Mouse (Mus musculus): ENCODE measurements at regions not wholly inside any gene's neighbourhood (a gene's known extent, or its start where the extent isn't known, plus 50 kb on each side); places are given as distances from the start of the nearest gene placed in this dataset.
"Not testable (repeated sequence)": the region's sequence is repeated elsewhere in the genome, so short reads cannot be mapped to it uniquely, and the experiment has no call there.

DNA sequence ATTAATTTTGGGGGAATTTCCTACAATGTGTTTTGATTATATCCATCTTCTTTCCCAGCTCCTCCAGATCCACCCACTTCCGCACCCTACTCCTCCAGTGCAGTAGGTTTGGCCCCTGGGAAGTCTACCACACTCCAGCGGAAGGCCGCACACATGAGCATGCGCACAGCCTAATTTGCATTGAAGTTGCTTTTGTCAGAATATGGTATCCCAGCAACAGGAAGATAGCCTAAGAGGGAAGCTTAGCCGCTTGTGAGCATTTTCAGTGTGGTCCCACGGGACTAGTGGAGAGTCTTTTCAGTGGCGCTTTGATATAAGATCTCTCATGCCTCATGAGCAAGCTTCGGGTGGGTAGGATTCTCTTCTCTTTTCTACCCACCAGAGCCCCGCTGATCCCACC is 455.6 kb downstream of the Cbln4 start:
- no peak for DNase-seq

DNA sequence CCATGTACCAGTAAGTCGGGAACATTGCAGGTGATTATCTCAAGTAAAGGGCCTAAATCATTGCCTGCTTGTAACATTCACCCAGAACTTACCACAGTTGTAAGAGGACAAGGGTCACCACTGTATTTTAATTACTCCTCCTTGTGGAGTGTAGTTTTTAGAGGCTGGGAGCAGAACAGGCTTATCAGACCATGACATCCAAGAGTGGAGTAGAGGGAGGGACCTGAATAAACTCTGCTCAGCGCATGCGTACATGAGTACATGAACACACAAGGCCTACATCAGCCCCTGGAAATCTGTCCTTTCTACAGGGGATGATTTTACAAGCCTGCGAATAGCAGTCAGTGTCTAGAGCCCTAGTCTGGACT is 456.4 kb downstream of the Cbln4 start:
- no peak for DNase-seq

DNA sequence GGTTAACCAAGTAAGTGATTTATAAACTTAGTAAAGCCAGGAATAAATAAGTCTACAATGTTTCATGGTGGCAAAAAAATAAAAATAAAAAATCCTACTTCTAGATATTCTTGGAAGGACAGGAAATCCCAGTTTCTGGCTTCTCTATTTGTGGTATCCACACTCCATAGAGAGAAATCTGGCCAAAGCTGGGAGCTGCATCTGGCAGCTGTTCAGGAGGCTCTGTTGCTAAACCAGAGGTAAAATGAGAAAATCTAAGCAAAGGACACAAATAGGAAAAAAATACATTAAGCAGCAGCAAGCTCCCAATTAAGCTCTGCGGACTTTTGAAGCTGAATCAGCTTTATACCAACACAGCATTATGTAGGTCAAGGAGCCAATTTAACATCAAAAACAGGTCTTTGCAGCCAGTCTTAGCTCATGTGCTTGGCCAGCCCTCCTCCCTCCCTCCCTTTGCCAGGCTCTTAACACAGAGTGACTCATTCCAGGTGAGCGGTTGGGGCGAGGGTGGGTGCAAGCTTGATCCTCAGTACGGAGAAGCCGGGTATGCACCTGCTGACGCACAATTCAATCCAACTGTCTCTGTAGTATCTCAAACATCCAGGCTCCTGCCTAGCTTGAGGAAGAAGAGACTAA is 456.9 kb downstream of the Cbln4 start:
- no peak for DNase-seq

DNA sequence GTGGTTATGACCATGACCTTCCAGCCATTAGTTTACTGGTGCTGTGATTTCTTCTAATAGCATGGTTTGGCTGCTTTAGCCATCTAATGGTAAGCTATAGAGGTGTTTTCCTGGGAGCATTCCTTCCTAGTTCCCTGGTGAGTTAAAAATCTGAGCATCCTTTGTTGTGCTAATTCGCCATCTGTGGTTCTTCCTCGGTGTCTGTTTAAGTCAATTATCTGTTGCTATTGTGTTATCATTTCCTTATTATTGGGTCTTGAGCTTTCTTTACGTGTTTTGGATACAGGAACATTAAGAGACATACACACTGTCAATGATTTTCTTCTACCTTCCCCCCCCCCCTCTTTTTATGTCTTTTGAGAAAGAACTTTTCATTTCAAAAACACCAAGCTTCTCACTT is 468.9 kb downstream of the Cbln4 start:
- no peak for DNase-seq

DNA sequence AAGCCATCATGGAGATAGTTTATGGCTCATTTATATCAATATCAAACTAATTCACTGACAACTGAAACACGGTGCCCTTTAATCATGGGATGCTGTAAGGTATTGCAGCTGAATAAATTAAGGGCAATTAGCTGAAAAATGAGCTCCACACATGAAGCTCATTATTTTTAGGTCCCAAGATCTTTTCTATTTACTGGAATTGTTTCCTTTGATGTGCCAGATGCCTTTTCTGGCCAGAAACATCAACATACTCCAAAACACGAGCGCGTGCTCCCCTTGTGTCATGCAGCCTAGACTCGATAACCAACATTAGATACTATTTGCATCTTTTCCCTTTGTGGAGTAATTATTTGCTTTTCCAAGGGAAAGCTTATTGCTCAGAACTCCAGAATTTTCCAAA is 480.6 kb downstream of the Cbln4 start:
- no peak for DNase-seq

DNA sequence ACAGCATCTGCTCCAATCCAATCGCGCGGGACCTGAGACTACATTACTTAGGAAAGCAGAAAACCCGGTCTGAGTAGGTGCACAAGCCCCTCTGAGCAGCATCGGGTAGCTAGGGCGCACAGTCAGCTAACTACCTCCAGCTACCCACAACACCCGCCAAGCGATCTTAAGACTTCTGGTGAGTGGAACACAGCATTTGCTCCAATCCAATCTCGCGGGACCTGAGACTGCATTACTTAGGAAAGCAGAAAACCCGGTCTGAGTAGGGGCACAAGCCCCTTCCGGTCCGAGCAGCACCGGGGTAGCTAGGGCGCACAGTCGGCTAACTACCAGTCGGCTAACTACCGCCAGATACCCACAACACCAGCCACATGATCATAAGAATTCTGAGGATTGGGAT is 500.5 kb downstream of the Cbln4 start:
- not testable (repeated sequence) for DNase-seq

DNA sequence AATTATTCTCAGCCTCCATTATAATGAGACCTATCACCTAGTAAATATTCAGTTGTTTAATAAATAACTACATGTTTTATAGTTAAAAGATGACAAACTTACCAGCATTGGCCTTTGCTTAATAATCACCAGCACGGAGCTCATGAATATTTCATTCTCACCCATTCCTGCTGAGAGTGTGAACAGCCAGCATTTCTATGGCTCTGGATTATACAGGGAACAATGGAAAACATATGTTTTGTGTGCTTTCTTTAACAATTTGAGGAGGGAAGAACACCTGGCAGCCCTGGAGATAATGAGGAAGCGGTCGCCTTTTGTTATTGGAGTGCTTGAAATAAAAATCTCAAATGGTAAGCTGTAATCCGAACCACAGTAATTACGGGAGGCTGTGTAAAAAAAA is 528.4 kb downstream of the Cbln4 start:
- no peak for DNase-seq

DNA sequence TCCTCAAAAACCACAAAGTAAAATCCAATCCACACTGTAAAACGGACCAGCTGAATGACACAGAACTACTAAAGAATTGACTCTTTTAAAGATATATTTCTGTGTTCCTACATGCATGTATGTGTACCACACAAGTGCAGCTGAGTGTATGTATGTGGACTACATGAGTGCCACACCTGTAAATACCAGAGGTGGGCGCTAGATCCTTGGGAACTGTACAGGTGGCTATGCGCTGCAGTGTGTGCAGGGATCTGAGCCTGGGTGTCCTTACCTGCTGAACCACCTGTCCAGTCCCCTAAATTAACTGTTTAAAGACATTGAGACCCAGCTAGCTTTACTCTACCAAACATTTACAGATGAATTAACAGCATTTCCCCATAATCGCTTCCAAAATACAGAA is 546.6 kb downstream of the Cbln4 start:
- DNase-seq, result no peak

DNA sequence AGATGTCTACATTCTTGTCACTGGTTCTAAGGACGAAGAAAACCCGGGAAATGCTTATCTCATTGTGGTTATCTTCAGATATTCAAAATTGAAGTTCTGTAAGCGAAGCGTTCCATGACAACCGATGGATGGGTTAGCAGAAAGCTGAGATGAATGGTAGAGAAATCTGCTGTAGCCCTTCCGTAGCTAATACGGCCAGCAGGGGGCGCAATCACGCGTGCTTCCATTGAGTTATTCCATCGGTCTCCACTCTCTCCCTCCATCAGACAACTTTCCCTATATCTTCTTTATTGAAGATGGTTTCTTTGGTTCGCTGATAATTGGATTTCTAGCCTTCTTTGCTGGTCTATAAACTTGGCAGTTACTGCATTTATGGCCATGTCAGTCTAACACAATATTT is 549.5 kb downstream of the Cbln4 start:
- peak; percentile 52 to 73 for DNase-seq

DNA sequence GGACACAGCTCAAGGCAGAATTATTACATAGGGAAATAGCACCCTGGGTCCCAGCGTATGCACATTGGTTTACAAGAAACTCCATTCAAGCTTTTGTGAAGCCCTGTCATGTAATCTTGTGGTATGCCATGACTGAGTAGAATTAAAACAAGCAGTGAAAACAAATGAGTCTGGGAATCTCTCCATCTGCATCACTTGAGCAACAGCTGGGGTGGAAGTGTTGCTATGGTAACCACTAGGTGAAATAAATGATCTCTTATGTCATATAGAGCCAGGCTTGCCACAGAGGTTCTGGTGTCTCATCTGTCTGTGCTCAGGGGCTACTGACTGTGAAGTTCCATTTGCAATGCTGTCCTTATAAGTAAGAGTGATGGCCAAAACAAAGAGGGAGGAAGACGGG is 556.0 kb downstream of the Cbln4 start:
- DNase-seq, result no peak

DNA sequence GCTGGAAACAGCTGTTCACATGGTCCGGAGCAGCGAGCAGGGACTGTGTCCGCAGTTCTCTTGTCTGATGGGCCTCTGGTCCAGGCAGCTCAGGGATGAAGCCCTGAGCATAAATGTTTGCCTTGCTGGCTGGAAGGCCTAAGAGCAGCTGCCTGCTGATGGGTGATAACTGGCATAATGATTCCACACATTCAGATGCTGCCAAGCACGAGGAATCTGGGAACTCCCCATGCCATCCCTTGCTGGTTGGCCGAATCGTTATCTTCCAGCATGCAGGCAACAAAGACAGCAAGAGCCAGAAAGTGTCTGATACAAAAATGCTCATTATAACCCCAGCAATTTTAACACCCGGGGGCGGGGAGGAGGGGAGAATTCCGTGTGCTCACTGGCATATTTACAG is 590.0 kb downstream of the Cbln4 start:
- peak in 1 of 2 experiments; percentile 2 for DNase-seq

DNA sequence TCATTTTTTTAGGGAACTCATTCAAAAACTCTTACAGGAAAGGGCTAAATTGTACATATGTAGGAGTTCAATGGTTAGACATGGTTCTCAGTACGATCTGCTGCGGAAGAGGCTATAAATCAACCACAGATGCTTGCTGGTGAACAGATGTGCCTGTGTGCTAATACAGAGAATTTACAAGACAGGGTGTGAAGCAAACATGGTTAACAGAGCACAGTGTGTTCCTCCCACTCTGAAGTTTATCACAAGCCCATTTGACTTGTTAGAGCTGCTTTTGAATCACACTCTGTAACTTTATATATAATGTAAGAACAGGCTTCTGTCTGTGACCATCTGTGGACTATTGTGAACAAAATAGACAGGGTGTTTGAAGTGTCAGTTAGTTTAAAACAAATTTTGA is 637.2 kb downstream of the Cbln4 start:
- DNase-seq, result no peak

DNA sequence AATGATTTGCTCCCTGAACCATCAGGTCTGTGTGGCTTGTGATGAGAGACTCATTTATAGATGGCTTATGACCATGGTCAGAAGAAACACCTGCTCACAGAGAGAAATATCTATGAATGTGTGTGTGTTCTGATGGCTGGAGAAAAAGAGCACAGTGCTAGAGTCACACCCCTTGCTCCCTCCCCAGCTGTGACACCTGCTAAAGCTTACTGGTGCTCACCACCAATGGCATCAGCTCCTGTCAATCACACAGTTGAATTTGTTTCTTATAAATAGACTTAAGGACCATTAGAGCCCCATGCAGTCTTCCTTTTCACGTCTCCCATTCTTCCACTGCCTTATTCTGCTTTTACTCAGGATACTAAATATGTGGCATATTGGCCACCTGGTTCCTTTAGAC is 654.3 kb downstream of the Cbln4 start:
- no peak for DNase-seq

DNA sequence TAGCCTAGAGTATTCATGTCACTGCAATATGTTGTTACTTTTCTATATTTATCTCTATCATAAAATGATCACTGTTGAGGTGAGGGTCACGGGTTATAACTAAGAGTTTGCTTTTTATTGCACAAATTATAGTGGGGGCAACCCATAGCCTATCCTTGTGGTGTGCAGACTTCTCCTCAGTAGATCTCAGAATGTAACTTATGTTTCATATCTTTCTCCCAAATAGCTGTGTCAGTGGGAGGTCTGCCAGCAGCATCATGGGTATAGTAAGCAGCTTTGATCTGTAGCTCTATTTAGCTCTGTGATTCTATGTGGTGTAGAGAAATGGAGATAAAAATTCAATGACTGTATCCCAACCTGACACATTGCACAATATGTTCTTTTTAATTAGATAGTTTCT is 641.9 kb downstream of the Dok5 start:
- DNase-seq, result no peak

DNA sequence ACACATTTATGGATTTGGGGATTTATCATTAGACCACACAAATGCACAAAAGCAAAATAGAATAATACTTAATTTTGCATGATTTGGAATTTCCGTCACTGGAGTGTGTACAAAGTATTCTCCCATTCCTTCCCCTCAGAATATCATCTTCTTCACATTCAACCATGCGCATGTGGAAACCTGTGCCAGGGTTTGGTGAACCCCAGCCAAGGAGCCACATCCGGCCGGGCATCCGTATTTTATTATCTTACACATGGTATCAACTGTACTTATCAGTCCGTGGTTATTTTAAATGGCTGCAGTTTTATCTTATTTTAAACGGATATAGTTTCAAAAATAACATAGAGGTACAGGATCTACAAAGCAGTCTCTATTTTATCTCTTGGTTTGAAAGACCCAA is 641.4 kb downstream of the Dok5 start:
- DNase-seq, result peak in 1 of 2 experiments; percentile 6

DNA sequence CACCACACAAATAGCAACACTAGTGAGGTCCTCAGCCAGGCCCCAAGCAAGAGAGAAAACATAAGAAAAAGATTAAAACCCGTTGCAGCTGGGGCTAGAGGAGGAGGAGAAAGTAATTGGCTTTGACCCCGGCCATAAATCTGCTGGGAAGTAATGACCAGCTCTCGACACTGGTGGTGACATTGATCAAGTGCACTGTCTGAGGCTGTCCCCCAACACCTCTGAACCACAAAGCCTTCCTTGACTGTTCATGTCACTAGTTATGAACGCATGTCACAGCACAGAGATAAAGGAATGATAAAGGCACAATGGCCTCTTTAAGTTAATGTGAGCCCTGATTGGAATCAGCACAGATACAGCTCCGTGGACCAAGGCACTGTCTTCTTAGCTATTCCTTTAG is 640.1 kb downstream of the Dok5 start:
- DNase-seq, result no peak

DNA sequence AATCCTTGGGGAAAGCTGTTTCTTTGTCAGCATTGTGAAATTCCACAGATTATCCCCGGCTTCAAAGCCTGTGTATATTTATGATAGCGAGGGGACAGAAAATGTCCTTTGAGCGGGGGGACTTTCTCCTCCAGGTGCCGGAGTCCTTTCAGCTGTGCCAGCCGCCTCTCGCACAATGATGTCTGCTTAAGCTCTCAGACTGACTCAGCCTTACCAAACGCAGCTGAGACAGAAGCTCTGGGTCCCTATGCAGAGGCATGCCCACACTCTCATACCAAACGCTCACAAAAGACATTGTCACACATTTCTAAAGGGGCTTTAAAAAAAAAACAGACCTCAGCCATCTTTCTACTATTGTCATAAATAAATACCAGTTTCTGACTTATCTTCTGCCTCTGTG is 633.9 kb downstream of the Dok5 start:
- no peak for DNase-seq

DNA sequence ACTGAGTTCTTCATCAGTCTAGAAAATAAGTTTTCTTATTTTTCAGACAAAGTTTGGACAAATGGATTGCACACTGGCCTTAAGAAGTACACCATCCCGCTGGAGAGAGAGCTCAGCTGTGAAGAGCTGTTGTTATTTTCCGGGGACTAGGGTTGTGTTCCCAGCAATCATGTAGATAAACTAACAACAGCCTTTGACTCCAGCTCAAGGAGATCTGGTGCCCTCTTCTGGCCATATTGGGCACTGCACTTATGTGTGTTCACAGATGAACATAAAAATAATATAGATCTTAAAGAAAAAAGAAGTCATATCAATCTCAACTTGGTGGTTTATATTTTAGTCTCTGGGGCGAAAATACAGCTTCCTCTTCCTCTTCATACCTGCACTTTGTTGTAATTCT is 633.0 kb downstream of the Dok5 start:
- DNase-seq, result peak in 1 of 2 experiments; percentile 7

DNA sequence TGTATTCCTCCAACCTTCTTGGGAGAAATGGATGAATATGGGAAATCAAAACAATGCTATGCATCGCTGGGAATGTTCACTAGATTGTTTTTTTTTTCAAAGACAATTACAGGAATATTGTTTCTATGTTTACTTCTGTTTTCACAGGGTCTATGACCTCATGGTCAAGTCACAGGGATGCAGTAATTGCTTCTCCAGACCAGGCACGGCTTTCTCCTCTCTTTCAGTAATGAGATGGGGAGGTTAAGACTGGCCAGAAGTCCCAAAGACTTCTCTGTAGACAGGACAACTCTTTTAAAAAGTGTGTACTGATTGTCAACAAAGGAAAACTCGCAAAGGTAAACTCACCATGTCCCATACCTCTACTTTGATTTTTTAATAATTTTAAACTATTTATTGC is 631.8 kb downstream of the Dok5 start:
- DNase-seq, result no peak

DNA sequence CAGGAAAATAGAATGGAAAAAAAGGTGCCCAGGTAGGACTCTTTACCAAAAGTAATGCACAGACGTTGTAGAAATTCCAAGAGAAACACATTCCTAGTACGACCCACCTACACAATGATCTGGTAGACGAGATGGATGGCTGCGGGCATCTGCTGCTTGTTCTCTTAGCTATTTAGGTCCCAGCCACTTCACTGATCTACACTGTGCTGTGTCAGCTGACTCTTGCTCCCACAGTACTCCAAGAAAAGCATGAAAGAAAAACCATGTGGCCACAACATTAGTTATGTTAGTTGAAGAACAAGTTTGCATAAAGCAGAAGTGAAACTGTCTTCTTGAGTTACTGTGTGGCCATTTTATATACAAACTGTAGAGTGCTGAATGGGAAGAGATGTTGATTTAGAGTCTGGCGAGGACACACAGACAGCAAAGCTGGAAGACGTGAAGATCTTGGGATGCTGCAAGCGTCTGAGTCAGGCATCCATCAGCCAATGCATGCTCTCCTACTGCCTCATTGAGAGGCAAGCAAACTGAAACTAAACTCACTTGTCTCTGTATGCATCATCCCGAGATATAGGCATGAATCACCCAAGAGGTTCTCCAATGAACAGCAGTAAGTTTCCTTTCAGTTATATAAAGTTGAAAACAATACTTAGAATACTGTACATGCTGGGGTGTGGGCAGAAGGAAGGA is 626.6 kb downstream of the Dok5 start:
- DNase-seq, result no peak

DNA sequence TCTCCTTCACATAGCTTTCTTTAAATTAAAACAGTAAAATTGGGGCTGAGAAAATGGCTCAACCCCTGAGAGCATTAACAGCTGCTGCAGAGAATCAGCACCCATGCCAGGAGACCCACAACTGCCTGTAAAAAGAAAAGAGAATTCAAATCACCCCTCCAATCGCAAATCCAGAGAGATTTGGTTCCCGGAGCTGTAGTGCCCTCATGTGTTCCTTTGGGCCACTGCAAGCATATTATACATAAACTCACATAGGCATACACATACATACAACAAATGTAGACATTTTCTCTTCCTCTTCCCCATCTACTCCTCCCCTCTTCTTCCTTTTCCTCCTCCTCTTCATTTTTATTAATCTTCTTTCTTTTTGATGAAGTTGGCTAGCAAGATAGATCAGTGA is 616.5 kb downstream of the Dok5 start:
- DNase-seq, result no peak

DNA sequence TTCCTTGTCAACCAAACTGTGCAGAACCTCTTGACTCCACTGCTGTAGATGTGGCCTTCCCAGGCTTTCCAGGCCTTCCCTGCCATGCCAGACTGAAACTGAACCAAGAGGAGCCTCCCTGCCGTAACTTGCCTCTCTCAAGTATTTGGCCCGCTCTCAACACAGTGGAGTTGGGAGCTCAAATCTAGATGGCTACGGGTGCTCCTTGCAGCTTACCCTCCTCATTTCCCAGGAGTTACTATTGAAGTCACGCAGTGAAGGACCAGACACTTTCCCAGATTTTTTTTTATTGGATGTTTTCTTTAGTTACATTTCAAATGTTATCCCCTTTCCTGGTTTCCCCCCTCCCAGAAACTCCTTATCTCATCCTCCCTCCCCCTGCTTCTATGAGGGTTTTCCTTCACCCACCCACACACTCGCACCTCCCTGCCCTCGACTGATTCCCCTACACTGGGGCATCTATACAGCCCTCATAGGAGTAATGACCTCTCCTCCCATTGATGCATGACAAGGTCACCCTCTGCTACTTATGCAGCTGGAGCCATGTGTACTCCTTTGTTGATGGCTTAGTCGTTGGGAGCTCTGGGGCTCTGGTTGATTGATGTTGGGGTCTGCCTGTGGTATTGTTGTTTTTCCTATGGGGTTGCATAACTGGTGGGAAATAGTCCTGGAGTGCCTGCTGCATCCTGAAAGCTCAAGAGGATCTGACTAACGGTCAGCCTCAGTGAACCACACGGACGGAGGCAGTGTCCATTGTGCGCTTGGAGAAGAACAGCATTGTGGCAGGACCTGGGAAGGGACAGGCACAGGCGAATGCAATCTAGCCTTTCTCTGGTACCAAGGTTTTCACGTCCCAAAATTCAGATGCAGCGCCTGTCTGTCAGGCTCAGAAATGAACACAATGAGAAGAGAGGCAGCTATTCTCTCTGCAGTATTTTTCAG is 602.5 kb downstream of the Dok5 start:
- no peak for DNase-seq

DNA sequence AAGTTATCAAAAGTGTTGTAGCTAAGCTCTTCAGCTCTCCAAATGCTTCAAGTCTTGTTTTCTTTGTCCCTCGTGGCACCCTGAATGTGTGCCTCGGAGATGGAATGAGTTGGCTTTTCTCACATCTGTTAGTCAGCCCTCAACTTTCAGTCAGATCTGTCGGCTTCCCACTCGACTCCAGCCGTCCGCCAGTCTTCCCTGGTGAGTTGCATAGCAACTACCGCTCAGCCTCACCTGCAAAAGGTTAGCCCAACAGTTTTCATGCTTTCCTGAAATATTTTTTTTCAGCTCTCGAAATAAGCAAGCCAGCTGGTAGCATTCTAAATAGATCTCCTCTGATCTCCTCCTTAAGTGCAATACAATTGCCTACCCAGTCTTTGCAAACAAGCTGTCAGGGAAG is 601.2 kb downstream of the Dok5 start:
- no peak for DNase-seq

DNA sequence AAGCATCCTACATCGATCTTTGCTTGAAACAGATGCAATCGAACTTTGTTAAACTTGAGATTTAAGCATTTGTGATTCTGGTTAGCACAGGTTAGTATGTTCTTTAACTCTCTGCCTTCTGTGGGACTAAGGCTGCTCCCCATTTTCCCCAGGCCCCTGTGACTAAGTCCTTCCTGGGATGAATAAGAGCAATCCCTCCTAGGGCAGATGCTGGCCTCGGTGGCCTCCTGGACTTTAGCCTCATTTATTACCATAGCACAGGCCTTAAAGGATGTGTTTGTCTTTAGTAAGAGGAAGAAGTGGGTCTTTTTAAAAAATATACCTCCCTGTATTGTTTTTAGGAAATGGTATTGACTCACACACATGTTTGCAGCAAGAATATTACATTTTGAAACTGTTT is 599.9 kb downstream of the Dok5 start:
- DNase-seq, result no peak
